Mouse (Mus musculus) bone marrow, adult 2 months (tissue): Measurements from ENCODE around the gene Ppfia4. TPM values are rescaled to one million over a fixed set of nuclear protein-coding genes. Genes with fewer than 3 reads are reported as not detected.

ENCODE experiments used
- H3K27ac ChIP-seq: fragments of 200-500 bp; 2 replicates; pipeline ENCODE4 v1.5.1; 2012; ENCODE audit warnings: low read depth, mild to moderate bottlenecking, control low read depth, inconsistent platforms, low read length; ENCODE audit not compliant: control insufficient read depth, poor library complexity, insufficient read depth
- H3K4me1 ChIP-seq: fragments of 200-500 bp; 2 replicates; pipeline ENCODE4 v1.6.1; 2011; ENCODE audit warnings: low read length; ENCODE audit not compliant: control insufficient read depth, insufficient read depth
- H3K4me3 ChIP-seq: fragments of 200-500 bp; replicated peaks from 2 replicates; pipeline ENCODE3; 2011; ENCODE audit warnings: mild to moderate bottlenecking, low read depth, low read length, control low read depth; ENCODE audit not compliant: control insufficient read depth
- CTCF ChIP-seq: fragments of 200-500 bp; IDR thresholded peaks from 2 replicates; pipeline ENCODE4 v1.5.1; 2011; ENCODE audit warnings: low read length, control low read depth; ENCODE audit not compliant: control insufficient read depth, insufficient read depth
- POLR2A ChIP-seq: fragments of 200-500 bp; IDR thresholded peaks from 2 replicates; pipeline ENCODE4 v1.6.1; 2011; ENCODE audit warnings: low read depth, mild to moderate bottlenecking, control low read depth, low read length, borderline replicate concordance; ENCODE audit not compliant: control insufficient read depth
- WGBS: fragments of 180-500 bp; shearing (Covaris S2); methylation state at CpG from one replicate; pipeline ENCODE4 v1.1.7; 2018; 5-methylcytosine and 5-hydroxymethylcytosine counted together
- polyA plus RNA-seq: library from polyadenylated mRNA; stranded (reverse); fragments of >200 nt; gene quantifications from 2 replicates; pipeline ENCODE4 v1.2.4, GENCODE M21; 2011; ENCODE audit warnings: low replicate concordance; ENCODE audit not compliant: missing spikeins, insufficient read depth, insufficient read length

Ppfia4 gene
- 3.3 and 9.3 TPM in 2 replicates for polyA plus RNA-seq

DNA sequence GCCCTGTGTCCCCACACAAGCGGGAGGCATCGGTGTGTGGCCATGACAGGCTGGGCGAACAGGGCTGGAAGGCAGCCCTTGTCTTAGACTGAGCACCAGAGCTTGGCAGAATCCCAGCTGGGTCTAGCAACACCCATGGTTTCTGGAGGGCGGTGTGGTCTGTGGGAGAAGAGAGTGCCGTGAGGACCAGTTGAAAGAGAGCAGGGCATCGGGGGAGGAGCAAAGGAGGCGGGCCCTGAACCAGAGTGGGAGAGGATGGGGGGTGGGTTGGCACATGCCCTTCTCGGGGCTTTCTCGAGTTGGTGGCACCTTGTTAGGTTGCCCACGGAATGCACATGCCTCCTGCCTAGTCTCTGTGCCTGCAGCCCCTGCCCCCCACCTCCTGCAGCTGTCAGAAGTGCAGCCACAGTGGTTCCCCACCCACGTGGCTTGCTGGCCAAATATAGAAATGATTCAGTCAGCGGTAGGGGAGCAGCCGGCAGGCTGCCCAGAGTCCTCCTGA, at the start of gene Ppfia4:
Gene Ppfia4 (minus strand): TSS at position 159 of the 502 bp plus-strand sequence.
- Histone ChIP-seq H3K4me1 (no peaks in the 10 kb centered on the region), H3K27ac (no peak within 1 kb of the TSS; the same call in 1 of the 2 replicates), H3K4me3 (no peak within 1 kb of the TSS)
- TF ChIP-seq POLR2A (no peak), CTCF (no peak)
- WGBS, result 1% methylated on average over 13 of the region's 13 CpGs

DNA sequence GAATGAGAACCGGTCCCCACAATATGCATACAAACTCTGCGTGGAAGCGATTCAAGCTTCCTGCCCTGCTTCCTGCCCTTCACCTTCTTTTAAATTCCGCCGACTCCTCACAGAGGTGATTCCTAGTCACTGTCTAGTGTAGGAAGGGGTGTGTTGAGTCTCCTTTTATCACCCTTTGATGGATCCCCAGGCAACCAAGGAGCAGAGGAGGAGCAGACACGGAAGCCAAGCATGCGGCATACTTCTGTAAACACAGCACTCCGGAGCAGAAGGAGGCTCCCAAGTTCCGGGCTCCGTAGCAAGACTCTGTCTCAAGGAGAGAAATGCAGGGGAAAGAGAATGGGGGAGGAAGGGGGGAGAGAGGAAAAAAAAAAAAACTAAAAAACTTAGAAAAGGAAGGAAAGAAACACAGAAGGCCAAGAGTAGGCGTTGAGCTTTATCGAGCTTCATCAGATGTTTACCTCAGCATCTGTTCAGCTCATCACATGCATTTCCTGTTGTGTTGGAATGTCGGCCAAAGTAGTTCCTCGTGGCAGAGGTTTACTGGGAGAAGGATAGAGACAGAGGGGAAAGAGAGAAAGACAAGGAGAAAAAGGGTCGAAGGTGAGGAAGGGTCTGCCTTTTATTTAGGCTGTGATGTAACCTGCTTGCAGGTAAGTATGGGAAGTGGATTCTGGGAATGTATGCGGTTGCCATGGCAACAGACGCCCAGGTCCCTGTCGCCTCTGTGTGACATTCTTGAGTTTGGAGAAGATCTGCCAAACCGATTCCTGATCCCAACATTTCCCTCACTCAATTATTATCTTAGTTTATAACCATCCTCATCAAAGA, 49.3 kb upstream of the Ppfia4 start:
- H3K4me1 ChIP-seq, result no peaks in the 10 kb centered on the region; the same call in 1 of the 2 replicates
- no peak overlapping the region for H3K4me3 ChIP-seq
- no peak overlapping the region for H3K27ac ChIP-seq
- 10% methylated on average over 19 of the region's 19 CpGs for WGBS
- no peak for TF ChIP-seq CTCF
- no peak for TF ChIP-seq POLR2A

DNA sequence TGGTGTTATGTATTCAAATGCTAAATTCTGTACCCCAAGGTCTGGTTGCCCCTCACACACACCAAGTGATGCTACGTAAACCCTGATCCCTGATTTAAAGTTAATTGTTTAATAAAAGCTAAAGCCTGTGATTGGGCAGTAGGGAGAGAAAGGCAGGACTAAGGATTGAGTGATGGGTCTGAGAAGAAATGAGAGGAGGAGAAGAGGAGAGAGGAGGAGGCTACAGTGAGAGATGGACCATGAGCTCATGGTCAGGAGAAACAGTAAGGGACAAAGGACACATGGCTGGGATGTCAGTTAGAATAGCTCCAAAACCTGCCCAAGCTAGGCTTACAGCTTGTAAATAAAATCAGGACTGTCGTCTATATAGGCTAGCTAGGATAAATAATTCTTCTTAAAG, 48.3 kb upstream of the Ppfia4 start:
- Histone ChIP-seq H3K4me1 (no peaks in the 10 kb centered on the region; the same call in 1 of the 2 replicates), H3K4me3 (no peak overlapping the region), H3K27ac (no peak overlapping the region)
- 82% methylated on average over 2 of the region's 2 CpGs for WGBS
- no peak for TF ChIP-seq CTCF
- TF ChIP-seq POLR2A, result no peak

DNA sequence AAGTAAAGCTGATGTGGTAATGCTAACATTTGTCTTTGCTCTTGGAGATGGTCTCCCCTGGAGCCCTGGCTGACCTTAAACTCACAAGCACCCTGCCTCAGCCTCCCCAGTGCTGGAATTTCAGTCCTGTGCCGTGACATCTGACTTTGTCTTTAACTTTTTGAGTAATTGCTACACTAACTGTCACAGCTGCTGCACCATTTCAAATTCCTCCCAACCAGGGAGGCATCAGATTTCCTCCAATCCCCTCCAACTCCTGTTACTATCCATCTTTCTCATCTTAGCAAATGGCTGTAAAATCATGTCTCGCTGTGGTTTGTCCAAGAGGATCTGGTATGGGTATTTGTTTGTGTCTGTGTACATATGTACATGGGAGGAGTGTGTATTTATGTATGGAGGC, 41.4 kb upstream of the Ppfia4 start:
- 74% methylated on average over 2 of the region's 2 CpGs for WGBS
- TF ChIP-seq CTCF, result no peak
- no peak for TF ChIP-seq POLR2A

DNA sequence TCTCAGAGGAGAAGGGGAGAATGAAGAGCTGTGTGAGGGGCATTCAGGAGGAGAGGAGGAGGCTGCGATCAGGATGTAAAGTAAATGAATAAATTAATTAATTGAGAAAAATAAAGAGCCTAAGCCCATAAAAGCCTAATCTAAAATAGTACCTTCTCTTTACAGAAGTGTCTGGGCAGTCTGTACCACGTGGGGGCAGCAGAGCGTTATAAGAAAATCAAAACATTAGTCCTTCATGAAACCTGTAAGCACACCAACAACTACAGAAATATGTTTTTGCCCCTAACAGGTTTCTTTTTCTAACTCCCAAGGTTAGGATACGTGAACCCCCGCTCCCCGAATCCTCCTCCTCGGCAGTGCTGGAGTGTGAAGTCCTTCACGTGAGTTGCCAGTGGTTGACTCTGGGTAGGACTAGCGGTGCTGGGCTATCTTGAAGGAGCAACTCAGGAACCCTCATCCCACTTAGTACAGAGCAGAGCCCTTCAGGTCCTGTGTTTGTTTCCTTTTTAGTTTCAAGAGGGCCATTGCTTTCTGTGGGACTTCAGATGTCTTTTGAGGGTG, 36.1 kb upstream of the Ppfia4 start:
- no peak overlapping the region for H3K27ac ChIP-seq
- H3K4me3 ChIP-seq, result no peak overlapping the region
- no peaks in the 10 kb centered on the region; the same call in 1 of the 2 replicates for H3K4me1 ChIP-seq
- 0 out of 2 replicates have a peak, but pooled peaks have one; percentile 9 for TF ChIP-seq CTCF
- TF ChIP-seq POLR2A, result no peak
- 51% methylated on average over 9 of the region's 9 CpGs for WGBS

More for the DNA sequence above, 41.4 kb upstream of the Ppfia4 start:
- Histone ChIP-seq H3K27ac (no peak overlapping the region), H3K4me3 (no peak overlapping the region), H3K4me1 (no peaks in the 10 kb centered on the region)

DNA sequence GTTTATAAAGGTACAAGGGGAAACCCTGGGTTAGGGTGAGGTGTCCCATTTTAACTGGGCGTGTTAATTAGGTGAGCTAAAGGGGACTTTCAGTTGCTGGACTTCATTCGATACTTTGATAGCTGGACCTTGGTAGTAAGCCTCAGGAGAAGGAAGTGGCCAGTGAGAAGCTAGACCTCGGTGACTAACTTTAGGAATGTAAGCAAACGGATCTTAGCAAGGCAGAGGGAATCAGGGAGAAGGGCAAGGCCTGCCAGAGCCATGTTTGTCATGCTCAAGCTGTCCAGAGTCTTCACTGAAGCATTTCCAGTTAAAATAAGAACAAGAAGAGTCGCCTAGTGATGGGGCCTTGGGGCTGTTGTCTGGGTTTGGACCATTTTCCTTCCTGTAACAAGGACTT, 32.8 kb upstream of the Ppfia4 start:
- WGBS, result 60% methylated on average over 5 of the region's 5 CpGs
- Histone ChIP-seq H3K27ac (no peak overlapping the region), H3K4me3 (no peak overlapping the region), H3K4me1 (peaks cover 2% of the 10 kb centered on the region; the same call in 1 of the 2 replicates)
- TF ChIP-seq CTCF (no peak), POLR2A (no peak)

DNA sequence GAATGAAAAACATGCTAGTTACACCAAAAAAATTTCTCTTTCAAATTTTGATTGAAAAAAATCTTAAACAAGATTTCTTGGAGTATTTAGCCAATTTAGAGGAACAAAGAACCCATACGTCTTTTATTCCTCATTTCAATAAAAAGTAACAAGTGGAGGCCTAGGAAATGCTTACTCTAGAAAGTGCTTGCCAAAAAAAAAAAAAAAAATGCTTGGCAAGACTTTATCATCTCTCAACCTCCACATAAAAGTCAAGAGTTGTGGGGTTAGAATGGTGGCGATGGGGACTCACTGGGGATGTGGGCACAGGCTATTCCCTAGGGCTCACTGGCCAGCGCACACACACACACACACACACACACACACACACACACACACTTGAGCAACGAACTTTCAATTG, 30.5 kb upstream of the Ppfia4 start:
- H3K4me3 ChIP-seq, result no peak overlapping the region
- H3K4me1 ChIP-seq, result peaks cover 2% of the 10 kb centered on the region; the same call in 1 of the 2 replicates
- no peak overlapping the region for H3K27ac ChIP-seq
- no peak for TF ChIP-seq POLR2A
- TF ChIP-seq CTCF, result no peak
- WGBS, result 64% methylated on average over 4 of the region's 4 CpGs

DNA sequence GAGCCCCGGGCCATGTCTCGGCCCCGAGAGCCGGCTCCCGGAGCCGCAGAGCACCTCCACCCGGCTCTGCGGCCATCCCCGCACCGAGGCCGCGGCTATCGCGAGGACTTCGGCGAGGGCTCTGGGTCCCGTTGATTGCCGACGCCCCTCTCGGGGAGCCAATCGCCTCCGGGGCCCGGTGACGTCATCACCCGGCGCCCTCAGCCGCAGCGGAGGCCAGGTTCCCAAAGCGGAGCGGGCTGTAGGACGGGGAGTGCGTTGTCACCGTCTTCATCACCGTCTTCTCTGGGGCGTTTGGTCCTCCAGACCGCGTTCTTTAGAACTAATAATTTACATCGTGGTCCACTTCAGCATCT, 29.1 kb upstream of the Ppfia4 start, which contains the start of gene Tmem183a:
Gene Tmem183a (minus strand): TSS at position 123 of the 356 bp plus-strand sequence.
- Histone ChIP-seq H3K4me1 (peaks cover 2% of the 10 kb centered on the region; the same call in 1 of the 2 replicates), H3K27ac (peak within 1 kb of the TSS; percentile 94), H3K4me3 (peak within 1 kb of the TSS; percentile 99)
- under 1% methylated on average over 38 of the region's 38 CpGs for WGBS
- TF ChIP-seq CTCF (no peak), POLR2A (peak; percentile 96)
